Mouse (Mus musculus): Measurements from ENCODE around the gene BC061237. TPM values are rescaled to one million over a fixed set of nuclear protein-coding genes. Genes with fewer than 3 reads are reported as not detected.
"Not testable (repeated sequence)": the region's sequence is repeated elsewhere in the genome, so short reads cannot be mapped to it uniquely, and the experiment has no call there.

The BC061237 gene
- total RNA-seq (2012; rRNA removed) (not detected in 2 replicates), polyA plus RNA-seq (2012; ENCODE audit: insufficient read depth in 1 of 2, insufficient read length in 2 of 2, low read depth in 1 of 2, low replicate concordance in 2 of 2, missing spikeins in 1 of 2) (not detected)

DNA sequence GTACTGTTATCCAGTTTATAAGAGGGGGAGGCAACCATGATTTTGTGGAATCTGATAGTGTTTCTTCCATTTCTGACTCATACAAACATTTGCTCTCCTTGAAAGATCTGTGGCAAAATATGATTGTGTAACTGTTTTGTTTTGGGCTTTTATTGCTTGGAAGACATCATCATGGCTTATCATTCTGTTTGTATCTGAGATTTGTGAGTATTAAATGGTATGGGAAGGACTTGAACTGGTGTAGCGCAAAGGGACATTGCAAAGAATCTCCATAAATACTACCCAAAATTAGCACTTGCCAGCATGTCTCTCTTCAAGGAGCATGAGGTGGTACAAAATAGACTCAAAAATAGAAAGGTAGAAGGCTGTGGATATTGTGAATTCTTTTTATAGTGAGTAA, at the start of gene BC061237:
Gene BC061237 (plus strand): TSS at position 301 of the 400 bp plus-strand sequence.
- H3K27ac ChIP-seq (ENCODE audit: control insufficient read depth, low read depth, low read length); H3K36me3 ChIP-seq (ENCODE audit: control insufficient read depth in 1 of 2, insufficient read depth in 2 of 2, low read length in 2 of 2); H3K9ac ChIP-seq (ENCODE audit: control insufficient read depth, low read depth, low read length, poor library complexity, severe bottlenecking); H3K27me3 ChIP-seq (ENCODE audit: control insufficient read depth in 1 of 2, insufficient read depth in 2 of 2, low read length in 2 of 2); H3K4me3 ChIP-seq (ENCODE audit: control insufficient read depth in 1 of 2, insufficient read depth in 1 of 2, low read depth in 2 of 2, low read length in 2 of 2); DNase-seq (ENCODE audit: low read depth, low spot score); H3K9me3 ChIP-seq (replicated peaks; ENCODE audit: insufficient read depth, low read length); H3K79me2 ChIP-seq (ENCODE audit: control insufficient read depth, insufficient read depth, low read length, poor library complexity); H3K4me1 ChIP-seq (ENCODE audit: control insufficient read depth in 1 of 2, insufficient read depth in 2 of 2, low read length in 2 of 2): not testable (repeated sequence)

DNA sequence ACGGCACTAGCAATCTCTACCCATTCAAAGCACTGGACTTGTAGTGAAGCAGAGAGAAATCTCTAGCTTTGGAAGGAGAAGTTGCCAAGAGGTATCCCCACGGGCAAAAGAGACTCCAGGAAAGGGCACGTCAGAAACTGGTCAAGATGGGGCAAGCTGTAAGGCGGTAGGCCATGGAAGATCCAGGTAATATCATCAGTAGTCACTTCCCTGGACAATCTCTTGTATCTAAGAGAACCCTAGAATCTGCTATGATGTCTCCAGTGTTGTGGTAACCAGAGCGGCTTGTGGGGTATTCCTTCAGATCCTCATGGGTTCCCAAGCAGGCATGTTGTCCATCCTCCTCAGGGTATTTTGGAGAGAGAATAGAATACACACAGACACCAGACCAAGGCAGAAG, 25.7 kb downstream of the BC061237 start, which contains the start of gene Gm17093:
Gene Gm17093 (plus strand): TSS at position 301 of the 400 bp plus-strand sequence.
- not testable (repeated sequence) for H3K36me3 ChIP-seq (ENCODE audit: control insufficient read depth in 1 of 2, insufficient read depth in 2 of 2, low read length in 2 of 2); H3K79me2 ChIP-seq (ENCODE audit: control insufficient read depth, insufficient read depth, low read length, poor library complexity); H3K27ac ChIP-seq (ENCODE audit: control insufficient read depth, low read depth, low read length); H3K4me3 ChIP-seq (ENCODE audit: control insufficient read depth in 1 of 2, insufficient read depth in 1 of 2, low read depth in 2 of 2, low read length in 2 of 2); H3K4me1 ChIP-seq (ENCODE audit: control insufficient read depth in 1 of 2, insufficient read depth in 2 of 2, low read length in 2 of 2); H3K9me3 ChIP-seq (replicated peaks; ENCODE audit: insufficient read depth, low read length); H3K27me3 ChIP-seq (ENCODE audit: control insufficient read depth in 1 of 2, insufficient read depth in 2 of 2, low read length in 2 of 2); H3K9ac ChIP-seq (ENCODE audit: control insufficient read depth, low read depth, low read length, poor library complexity, severe bottlenecking); DNase-seq (ENCODE audit: low read depth, low spot score)

DNA sequence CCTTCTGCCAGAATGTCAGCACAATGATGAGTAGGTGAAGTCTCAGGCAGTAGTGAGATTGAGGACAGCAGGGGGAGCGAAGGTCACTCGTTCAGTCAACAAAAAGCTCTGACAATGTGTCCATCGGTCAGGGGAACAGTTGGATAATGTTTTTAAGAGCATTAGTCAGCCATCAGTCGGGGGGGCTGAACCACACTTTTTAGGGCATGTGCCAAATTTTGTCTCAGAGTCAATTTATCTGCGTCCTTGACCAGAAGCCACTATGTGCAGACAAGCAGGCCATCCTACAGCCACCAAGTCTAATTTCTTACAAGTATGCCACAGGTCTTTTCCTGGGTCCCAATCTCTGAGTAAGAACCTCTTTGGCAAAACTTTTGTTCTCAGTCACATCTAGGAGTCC, 55.7 kb downstream of the BC061237 start:
- not testable (repeated sequence) for H3K9ac ChIP-seq (ENCODE audit: control insufficient read depth, low read depth, low read length, poor library complexity, severe bottlenecking); H3K79me2 ChIP-seq (ENCODE audit: control insufficient read depth, insufficient read depth, low read length, poor library complexity); H3K4me3 ChIP-seq (ENCODE audit: control insufficient read depth in 1 of 2, insufficient read depth in 1 of 2, low read depth in 2 of 2, low read length in 2 of 2)

More for the DNA sequence above, 55.7 kb downstream of the BC061237 start:
- DNase-seq (ENCODE audit: low read depth, low spot score); H3K9me3 ChIP-seq (replicated peaks; ENCODE audit: insufficient read depth, low read length); H3K36me3 ChIP-seq (ENCODE audit: control insufficient read depth in 1 of 2, insufficient read depth in 2 of 2, low read length in 2 of 2); H3K4me1 ChIP-seq (ENCODE audit: control insufficient read depth in 1 of 2, insufficient read depth in 2 of 2, low read length in 2 of 2); H3K27ac ChIP-seq (ENCODE audit: control insufficient read depth, low read depth, low read length); H3K27me3 ChIP-seq (ENCODE audit: control insufficient read depth in 1 of 2, insufficient read depth in 2 of 2, low read length in 2 of 2): not testable (repeated sequence)

Other genes with a start within 250 kb of the BC061237 start
- gene Gm8220, start 206.9 kb upstream of the BC061237 start, total RNA-seq (2012; rRNA removed), result not detected in 2 replicates
- not detected for gene Gm8220, start 206.9 kb upstream of the BC061237 start, polyA plus RNA-seq (2012; ENCODE audit: insufficient read depth in 1 of 2, insufficient read length in 2 of 2, low read depth in 1 of 2, low replicate concordance in 2 of 2, missing spikeins in 1 of 2)
- not detected in 2 replicates for gene Gm5930, start 153.9 kb upstream of the BC061237 start, total RNA-seq (2012; rRNA removed)
- not detected for gene Gm5930, start 153.9 kb upstream of the BC061237 start, polyA plus RNA-seq (2012; ENCODE audit: insufficient read depth in 1 of 2, insufficient read length in 2 of 2, low read depth in 1 of 2, low replicate concordance in 2 of 2, missing spikeins in 1 of 2)
- gene Gm8229, start 127.1 kb upstream of the BC061237 start, total RNA-seq (2012; rRNA removed), result not detected in 2 replicates
- not detected for gene Gm8229, start 127.1 kb upstream of the BC061237 start, polyA plus RNA-seq (2012; ENCODE audit: insufficient read depth in 1 of 2, insufficient read length in 2 of 2, low read depth in 1 of 2, low replicate concordance in 2 of 2, missing spikeins in 1 of 2)
- not detected in 2 replicates for gene Gm3371, start 81.8 kb upstream of the BC061237 start, total RNA-seq (2012; rRNA removed)
- gene Gm3371, start 81.8 kb upstream of the BC061237 start, polyA plus RNA-seq (2012; ENCODE audit: insufficient read depth in 1 of 2, insufficient read length in 2 of 2, low read depth in 1 of 2, low replicate concordance in 2 of 2, missing spikeins in 1 of 2), result not detected
- not detected in 2 replicates for gene Gm8232, start 58.8 kb upstream of the BC061237 start, total RNA-seq (2012; rRNA removed)
- not detected for gene Gm8232, start 58.8 kb upstream of the BC061237 start, polyA plus RNA-seq (2012; ENCODE audit: insufficient read depth in 1 of 2, insufficient read length in 2 of 2, low read depth in 1 of 2, low replicate concordance in 2 of 2, missing spikeins in 1 of 2)
- gene Gm17093, start 25.8 kb downstream of the BC061237 start, total RNA-seq (2012; rRNA removed), result not detected in 2 replicates
- not detected for gene Gm17093, start 25.8 kb downstream of the BC061237 start, polyA plus RNA-seq (2012; ENCODE audit: insufficient read depth in 1 of 2, insufficient read length in 2 of 2, low read depth in 1 of 2, low replicate concordance in 2 of 2, missing spikeins in 1 of 2)
- gene Gm8247, start 90.7 kb downstream of the BC061237 start, total RNA-seq (2012; rRNA removed), result not detected in 2 replicates
- not detected for gene Gm8247, start 90.7 kb downstream of the BC061237 start, polyA plus RNA-seq (2012; ENCODE audit: insufficient read depth in 1 of 2, insufficient read length in 2 of 2, low read depth in 1 of 2, low replicate concordance in 2 of 2, missing spikeins in 1 of 2)
- not detected in 2 replicates for gene Gm5624, start 135.5 kb downstream of the BC061237 start, total RNA-seq (2012; rRNA removed)
- gene Gm5624, start 135.5 kb downstream of the BC061237 start, polyA plus RNA-seq (2012; ENCODE audit: insufficient read depth in 1 of 2, insufficient read length in 2 of 2, low read depth in 1 of 2, low replicate concordance in 2 of 2, missing spikeins in 1 of 2), result not detected
- gene Gm8257, start 214.0 kb downstream of the BC061237 start, total RNA-seq (2012; rRNA removed), result not detected in 2 replicates
- gene Gm8257, start 214.0 kb downstream of the BC061237 start, polyA plus RNA-seq (2012; ENCODE audit: insufficient read depth in 1 of 2, insufficient read length in 2 of 2, low read depth in 1 of 2, low replicate concordance in 2 of 2, missing spikeins in 1 of 2), result under 1 TPM in 1 of 2 experiments, not detected in 1; 0.70 TPM